Mouse (Mus musculus) effector memory CD4-positive, alpha-beta T cell, adult 5 months (primary cell): Measurements from ENCODE around the gene Izumo1. TPM values are rescaled to one million over a fixed set of nuclear protein-coding genes. Genes with fewer than 3 reads are reported as not detected.

Experiments used
- polyA plus RNA-seq: library from polyadenylated mRNA; unstranded; fragments of 100-300 nt; shearing (Covaris generic); gene quantifications from one replicate; pipeline ENCODE4 v1.2.1, GENCODE M21; 2017

Izumo1 gene
- not detected for polyA plus RNA-seq

GRCm38 (mm10) chr7:45621443-45621842, at the start of gene Izumo1:
Izumo1 (plus strand) TSS chr7:45621811.

GRCm38 (mm10) chr7:45617042-45617695, 4.4 kb upstream of the Izumo1 start, which contains the start of gene Fut1:
Fut1 (plus strand) TSS chr7:45617289.

GRCm38 (mm10) chr7:45627261-45627660, 5.7 kb downstream of the Izumo1 start, which contains the start of gene Rasip1:
Rasip1 (plus strand) TSS chr7:45627488.

GRCm38 (mm10) chr7:45639561-45640027, 18.0 kb downstream of the Izumo1 start, which contains the start of gene Mamstr:
Mamstr (plus strand) TSS chr7:45639977.

GRCm38 (mm10) chr7:45666161-45666560, 44.5 kb downstream of the Izumo1 start, which contains the start of gene Fut2:
Fut2 (minus strand) TSS chr7:45666394.

Other genes with a start within 250 kb of the Izumo1 start
- 207 TPM for gene Snrnp70, start 226.1 kb upstream of the Izumo1 start, polyA plus RNA-seq
- not detected for gene Kcna7, start 216.2 kb upstream of the Izumo1 start, polyA plus RNA-seq
- 0.19 TPM for gene Ntf5, start 208.1 kb upstream of the Izumo1 start, polyA plus RNA-seq
- gene Lhb, start 201.0 kb upstream of the Izumo1 start, polyA plus RNA-seq: not detected
- gene Gys1, start 187.0 kb upstream of the Izumo1 start, polyA plus RNA-seq: 5.5 TPM
- gene Ruvbl2, start 183.7 kb upstream of the Izumo1 start, polyA plus RNA-seq: 32.9 TPM
- 2,431 TPM for gene Ftl1, start 161.9 kb upstream of the Izumo1 start, polyA plus RNA-seq
- gene Bax, start 154.9 kb upstream of the Izumo1 start, polyA plus RNA-seq: 199 TPM
- 2.3 TPM for gene Tulp2, start 139.9 kb upstream of the Izumo1 start, polyA plus RNA-seq
- gene Gm45808, start 135.0 kb upstream of the Izumo1 start, polyA plus RNA-seq: not detected
- 0.60 TPM for gene Dhdh, start 133.0 kb upstream of the Izumo1 start, polyA plus RNA-seq
- 208 TPM for gene Nucb1, start 111.4 kb upstream of the Izumo1 start, polyA plus RNA-seq
- 868 TPM for gene Ppp1r15a, start 95.5 kb upstream of the Izumo1 start, polyA plus RNA-seq
- 0.39 TPM for gene Plekha4, start 95.5 kb upstream of the Izumo1 start, polyA plus RNA-seq
- gene Hsd17b14, start 66.9 kb upstream of the Izumo1 start, polyA plus RNA-seq: 0.64 TPM
- 38.4 TPM for gene Bcat2, start 51.7 kb upstream of the Izumo1 start, polyA plus RNA-seq
- gene Fgf21, start 6.3 kb upstream of the Izumo1 start, polyA plus RNA-seq: not detected
- 0.21 TPM for gene Fut1, start 4.5 kb upstream of the Izumo1 start, polyA plus RNA-seq
- not detected for gene Rasip1, start 5.7 kb downstream of the Izumo1 start, polyA plus RNA-seq
- not detected for gene Mamstr, start 18.2 kb downstream of the Izumo1 start, polyA plus RNA-seq
- gene Fut2, start 44.6 kb downstream of the Izumo1 start, polyA plus RNA-seq: not detected
- gene Ntn5, start 62.2 kb downstream of the Izumo1 start, polyA plus RNA-seq: not detected
- not detected for gene Sec1, start 72.6 kb downstream of the Izumo1 start, polyA plus RNA-seq
- 1.7 TPM for gene Car11, start 78.0 kb downstream of the Izumo1 start, polyA plus RNA-seq
- 13.8 TPM for gene Dbp, start 83.3 kb downstream of the Izumo1 start, polyA plus RNA-seq
- gene Rpl18, start 93.6 kb downstream of the Izumo1 start, polyA plus RNA-seq: 1,532 TPM
- gene Sphk2, start 96.2 kb downstream of the Izumo1 start, polyA plus RNA-seq: 23.7 TPM
- gene Fam83e, start 99.4 kb downstream of the Izumo1 start, polyA plus RNA-seq: not detected
- not detected for gene Spaca4, start 104.0 kb downstream of the Izumo1 start, polyA plus RNA-seq
- 0.21 TPM for gene Lmtk3, start 161.9 kb downstream of the Izumo1 start, polyA plus RNA-seq
- 11.7 TPM for gene Sult2b1, start 162.9 kb downstream of the Izumo1 start, polyA plus RNA-seq
- 142 TPM for gene Cyth2, start 192.8 kb downstream of the Izumo1 start, polyA plus RNA-seq
- gene Kcnj14, start 203.0 kb downstream of the Izumo1 start, polyA plus RNA-seq: not detected
- 34.5 TPM for gene Grwd1, start 209.1 kb downstream of the Izumo1 start, polyA plus RNA-seq